Mouse (Mus musculus): ENCODE measurements around the gene Col19a1. TPM values are rescaled to one million over a fixed set of nuclear protein-coding genes. Genes with fewer than 3 reads are reported as not detected.

Col19a1 gene
- polyA plus RNA-seq, 1 experiment, result 0.06 TPM

DNA sequence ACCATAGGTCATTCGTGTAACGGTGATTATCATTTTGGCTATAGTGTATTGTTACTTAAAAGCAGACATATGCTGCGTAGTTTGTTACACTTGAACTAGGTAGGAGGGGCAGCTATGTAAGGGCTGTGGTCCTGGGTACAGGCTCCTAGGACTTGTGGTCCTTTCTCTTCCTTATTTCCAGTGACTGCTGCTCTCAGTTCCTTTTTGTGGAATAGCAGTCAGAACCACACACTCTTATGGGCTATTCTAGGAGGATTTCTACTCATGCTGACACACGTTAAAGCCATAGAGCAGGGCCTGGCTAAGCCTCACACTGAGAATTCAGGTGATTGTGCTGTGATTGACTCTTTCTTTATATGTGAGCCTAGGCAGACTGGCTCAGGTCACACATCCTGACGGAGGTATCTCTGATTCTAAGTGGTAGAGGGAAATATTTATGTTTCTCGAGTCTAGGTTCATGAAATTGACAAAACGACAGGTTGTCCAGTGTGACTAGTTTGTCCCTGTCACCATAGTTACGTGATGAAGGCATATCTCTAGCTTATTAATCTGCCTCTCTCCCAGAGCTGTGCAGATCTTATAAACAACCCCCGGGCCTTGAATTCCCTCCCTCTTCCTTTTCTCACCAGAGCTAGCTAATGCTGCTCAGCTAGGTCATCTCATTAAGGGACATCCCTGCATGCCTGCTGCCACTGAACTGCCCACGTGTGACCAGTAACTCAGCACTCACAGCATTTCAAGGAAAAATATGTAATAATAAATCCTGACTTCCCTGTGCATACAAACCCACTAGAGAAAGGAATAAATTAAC, 338.8 kb downstream of the Col19a1 start:
- DNase-seq, result no peak
- TF ChIP-seq CTCF (IDR thresholded peaks at IDR 0.05; ENCODE audit: insufficient read depth, low read length), result no peak
- no peak for TF ChIP-seq POLR2A (IDR thresholded peaks at IDR 0.05; ENCODE audit: borderline replicate concordance, extremely low read depth, low read depth, low read length)
- Histone ChIP-seq H3K4me3 (replicated peaks; ENCODE audit: extremely low read depth, low read depth, low read length) (no peak overlapping the region), H3K4me1 (ENCODE audit: control insufficient read depth, insufficient read depth, low read length) (no peaks in the 10 kb centered on the region)
- 62% methylated on average over 10 of the region's 10 CpGs for WGBS

- TF ChIP-seq POLR2A (IDR thresholded peaks at IDR 0.05; ENCODE audit: borderline replicate concordance, extremely low read depth, low read depth, low read length), result no peak
- TF ChIP-seq CTCF (IDR thresholded peaks at IDR 0.05; ENCODE audit: insufficient read depth, low read length), result no peak
- no peak overlapping the region for H3K4me3 ChIP-seq (replicated peaks; ENCODE audit: extremely low read depth, low read depth, low read length)
- WGBS, result 76% methylated on average over 13 of the region's 13 CpGs
- DNase-seq, result no peak
- H3K4me1 ChIP-seq (ENCODE audit: control insufficient read depth, insufficient read depth, low read length), result no peaks in the 10 kb centered on the region
Observed at GRCm38 (mm10) chr1:24245700-24246375, 341.4 kb downstream of the Col19a1 start.

- 73% methylated on average over 10 of the region's 10 CpGs for WGBS
Observed at GRCm38 (mm10) chr1:24244931-24245330, 342.3 kb downstream of the Col19a1 start.

DNA sequence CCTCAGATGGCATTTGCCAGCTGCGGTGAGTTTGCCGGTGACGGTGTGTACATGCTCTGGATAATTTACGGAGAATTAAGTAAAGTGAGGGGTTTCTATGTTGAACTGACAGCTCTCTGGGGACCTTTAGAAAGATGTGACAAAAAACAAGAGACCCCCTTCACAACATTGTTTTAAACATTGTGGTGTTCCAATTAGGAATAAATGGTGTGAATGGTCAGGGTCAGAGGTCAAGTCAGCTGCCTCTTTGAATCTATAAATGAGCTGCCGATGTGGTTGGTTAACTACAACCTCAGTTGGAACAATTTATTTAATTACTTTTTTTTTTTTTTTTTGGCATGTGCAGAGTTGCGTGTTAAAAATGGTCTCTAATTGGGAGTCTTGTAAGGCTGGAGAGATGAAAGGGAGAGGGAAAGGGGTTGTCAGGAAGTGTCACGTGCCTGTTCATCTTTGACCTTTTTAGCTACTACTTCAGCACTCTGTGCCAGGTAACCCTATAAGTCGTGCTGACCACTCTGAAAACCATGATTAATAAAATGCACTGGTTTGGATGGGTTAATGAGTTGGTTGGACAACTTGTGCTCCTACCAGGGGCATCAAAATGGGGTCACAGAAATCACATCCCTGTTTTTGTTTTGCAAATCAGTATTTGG, 347.1 kb downstream of the Col19a1 start:
- no peak for DNase-seq
- Histone ChIP-seq H3K4me1 (ENCODE audit: control insufficient read depth, insufficient read depth, low read length) (no peaks in the 10 kb centered on the region), H3K4me3 (replicated peaks; ENCODE audit: extremely low read depth, low read depth, low read length) (no peak overlapping the region)
- TF ChIP-seq CTCF (IDR thresholded peaks at IDR 0.05; ENCODE audit: insufficient read depth, low read length) (no peak), POLR2A (IDR thresholded peaks at IDR 0.05; ENCODE audit: borderline replicate concordance, extremely low read depth, low read depth, low read length) (no peak)
- 86% methylated on average over 8 of the region's 8 CpGs for WGBS

More at GRCm38 (mm10) chr1:24244931-24245330, 342.3 kb downstream of the Col19a1 start:
- no peak for DNase-seq
- Histone ChIP-seq H3K4me1 (ENCODE audit: control insufficient read depth, insufficient read depth, low read length) (no peaks in the 10 kb centered on the region), H3K4me3 (replicated peaks; ENCODE audit: extremely low read depth, low read depth, low read length) (no peak overlapping the region)
- TF ChIP-seq CTCF (IDR thresholded peaks at IDR 0.05; ENCODE audit: insufficient read depth, low read length), result no peak
- no peak for TF ChIP-seq POLR2A (IDR thresholded peaks at IDR 0.05; ENCODE audit: borderline replicate concordance, extremely low read depth, low read depth, low read length)

GRCm38 (mm10) chr1:24236330-24236729, 350.9 kb downstream of the Col19a1 start:
- no peak for TF ChIP-seq POLR2A (IDR thresholded peaks at IDR 0.05; ENCODE audit: borderline replicate concordance, extremely low read depth, low read depth, low read length)
- no peak for TF ChIP-seq CTCF (IDR thresholded peaks at IDR 0.05; ENCODE audit: insufficient read depth, low read length)
- no peak overlapping the region for H3K4me3 ChIP-seq (replicated peaks; ENCODE audit: extremely low read depth, low read depth, low read length)

DNA sequence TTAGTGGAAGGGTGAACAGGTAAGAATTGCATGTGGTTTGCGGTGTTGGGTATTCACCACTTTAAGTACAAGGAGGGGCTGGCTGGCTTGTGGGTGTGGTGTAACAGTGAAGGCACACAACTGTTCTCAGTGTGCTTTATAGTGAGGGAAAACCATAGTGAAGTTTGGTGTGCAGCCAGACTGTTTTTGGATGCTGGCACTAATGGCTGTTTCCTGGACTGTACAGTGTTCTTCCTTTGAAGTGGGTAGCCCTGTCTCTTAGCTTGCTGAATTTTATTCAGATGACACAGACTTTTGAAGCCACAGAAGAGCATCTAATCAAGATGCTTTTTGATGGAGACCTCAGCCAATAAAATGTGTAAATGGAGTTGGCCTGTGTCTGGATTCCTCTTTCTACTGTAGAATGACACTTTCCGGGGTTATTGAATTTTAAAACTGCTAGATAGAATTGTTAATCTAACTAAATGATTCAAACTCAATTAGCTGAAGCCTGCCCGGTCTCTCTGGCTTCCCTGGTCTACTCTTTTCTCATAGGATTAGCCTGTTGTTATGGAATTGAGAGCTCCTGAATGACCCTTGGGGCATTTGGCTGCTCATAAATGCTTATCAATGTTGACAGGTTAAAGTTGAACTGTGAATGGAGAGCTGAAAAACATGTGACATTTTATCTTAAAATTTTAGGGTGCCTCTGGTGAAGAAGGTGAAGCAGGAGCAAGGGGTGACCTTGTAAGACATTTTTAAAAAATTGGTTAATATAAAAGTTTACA, 355.6 kb downstream of the Col19a1 start:
- no peak overlapping the region for H3K4me3 ChIP-seq (replicated peaks; ENCODE audit: extremely low read depth, low read depth, low read length)
- 77% methylated on average over 3 of the region's 3 CpGs for WGBS
- TF ChIP-seq CTCF (IDR thresholded peaks at IDR 0.05; ENCODE audit: insufficient read depth, low read length) (no peak), POLR2A (IDR thresholded peaks at IDR 0.05; ENCODE audit: borderline replicate concordance, extremely low read depth, low read depth, low read length) (no peak)
- no peaks in the 10 kb centered on the region for H3K4me1 ChIP-seq (ENCODE audit: control insufficient read depth, insufficient read depth, low read length)
- no peak for DNase-seq

More at GRCm38 (mm10) chr1:24236330-24236729, 350.9 kb downstream of the Col19a1 start:
- DNase-seq, result no peak
- no peaks in the 10 kb centered on the region for H3K4me1 ChIP-seq (ENCODE audit: control insufficient read depth, insufficient read depth, low read length)
- 52% methylated on average over 1 of the region's 1 CpGs for WGBS

- H3K4me1 ChIP-seq (ENCODE audit: control insufficient read depth, insufficient read depth, low read length), result no peaks in the 10 kb centered on the region
- no peak overlapping the region for H3K4me3 ChIP-seq (replicated peaks; ENCODE audit: extremely low read depth, low read depth, low read length)
- TF ChIP-seq POLR2A (IDR thresholded peaks at IDR 0.05; ENCODE audit: borderline replicate concordance, extremely low read depth, low read depth, low read length), result no peak
- no peak for TF ChIP-seq CTCF (IDR thresholded peaks at IDR 0.05; ENCODE audit: insufficient read depth, low read length)
- no peak for DNase-seq
- 20% methylated on average over 8 of the region's 8 CpGs for WGBS
Observed at GRCm38 (mm10) chr1:24230428-24230827, 356.8 kb downstream of the Col19a1 start.

- 88% methylated on average over 1 of the region's 1 CpGs for WGBS
- H3K4me1 ChIP-seq (ENCODE audit: control insufficient read depth, insufficient read depth, low read length), result no peaks in the 10 kb centered on the region
- DNase-seq, result no peak
- TF ChIP-seq CTCF (IDR thresholded peaks at IDR 0.05; ENCODE audit: insufficient read depth, low read length), result no peak
- TF ChIP-seq POLR2A (IDR thresholded peaks at IDR 0.05; ENCODE audit: borderline replicate concordance, extremely low read depth, low read depth, low read length), result no peak
- no peak overlapping the region for H3K4me3 ChIP-seq (replicated peaks; ENCODE audit: extremely low read depth, low read depth, low read length)
Observed at GRCm38 (mm10) chr1:24229552-24229951, 357.7 kb downstream of the Col19a1 start.

All from lung, adult 2 months (tissue).